Mouse (Mus musculus): ENCODE data around the gene Zscan2. TPM values are rescaled to one million over a fixed set of nuclear protein-coding genes. Genes with fewer than 3 reads are reported as not detected.

The Zscan2 gene
- total RNA-seq (2021), result 4.9 and 8.3 TPM in 2 replicates
- long read RNA-seq, experiment 1, partial matches to known transcripts, result 0 of 3 reads
- long read RNA-seq, experiment 1, other reads (novel, unspliced or antisense), result 0 of 3 reads
- long read RNA-seq, experiment 2, partial matches to known transcripts, result 0 of 2 reads
- long read RNA-seq, experiment 2, other reads (novel, unspliced or antisense), result 1 of 2 reads

DNA sequence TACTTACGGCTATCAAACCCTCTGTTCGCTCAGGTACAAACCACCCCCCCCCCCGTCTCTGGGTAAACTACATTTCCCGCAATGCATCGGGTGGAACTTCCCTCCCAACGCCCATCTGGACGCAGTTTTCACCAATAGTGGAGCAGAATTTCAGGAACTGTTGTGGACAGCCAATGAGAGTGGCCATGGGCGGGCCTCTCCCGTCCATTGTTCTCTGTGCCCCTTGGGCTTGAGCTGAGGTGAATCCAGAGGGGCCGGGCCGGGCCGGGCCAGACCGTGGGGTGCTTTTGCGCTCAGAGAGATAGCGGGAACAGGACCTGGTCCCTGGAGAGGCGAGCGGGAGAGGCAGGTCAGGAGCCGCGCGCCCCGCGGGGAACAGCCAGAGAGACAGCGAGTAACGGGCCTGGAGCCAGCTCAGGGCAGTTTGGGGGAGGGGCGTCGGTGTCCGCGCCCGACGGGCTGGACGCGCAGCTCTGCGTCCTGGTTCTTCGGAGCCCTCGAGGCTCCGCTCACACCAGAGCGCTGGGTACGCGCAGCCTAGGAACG, at the start of gene Zscan2:
TSS of gene Zscan2 (plus strand) at position 192 of the 546 bp plus-strand sequence.
- peak; percentile 93 for DNase-seq

DNA sequence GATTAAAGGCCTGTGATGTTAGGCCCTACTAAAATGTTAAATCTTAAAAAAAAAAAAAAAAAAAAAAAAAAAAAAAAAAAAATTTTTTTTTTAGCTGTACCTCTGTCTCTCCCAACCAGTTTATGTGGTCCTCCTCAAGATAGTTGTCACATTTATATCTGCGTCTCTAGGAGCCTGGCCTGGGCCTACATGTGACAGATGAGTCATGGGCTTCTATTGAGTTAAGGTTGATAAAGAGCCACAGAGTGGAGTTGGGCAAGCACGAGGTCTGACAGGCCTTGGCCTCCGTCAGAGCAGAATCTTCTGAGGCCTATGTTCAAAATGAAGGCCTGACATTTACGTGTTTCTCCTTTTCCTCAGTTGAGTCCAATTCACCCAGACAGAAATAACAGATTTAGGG, 47.3 kb upstream of the Zscan2 start:
- peak; percentile 51 for DNase-seq

DNA sequence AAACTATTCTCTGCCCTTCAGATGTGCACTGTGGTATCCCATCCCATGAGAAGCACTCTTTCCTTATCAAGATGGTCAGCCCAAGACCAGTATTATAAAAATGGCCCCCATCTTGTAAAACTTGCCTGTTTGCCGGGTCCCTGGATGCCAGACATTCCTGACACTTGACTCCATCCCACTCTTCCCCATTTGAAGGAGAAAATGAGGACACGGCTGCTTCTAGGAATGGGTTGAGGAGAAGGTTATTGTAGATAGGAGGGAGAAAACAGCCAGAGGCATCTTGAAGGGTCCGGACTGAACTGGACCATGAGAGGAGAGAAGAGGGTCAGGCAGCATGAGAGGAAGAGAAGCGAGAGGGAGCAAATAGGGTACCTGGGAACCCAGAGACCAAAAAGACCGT, 44.1 kb upstream of the Zscan2 start:
- no peak for DNase-seq

DNA sequence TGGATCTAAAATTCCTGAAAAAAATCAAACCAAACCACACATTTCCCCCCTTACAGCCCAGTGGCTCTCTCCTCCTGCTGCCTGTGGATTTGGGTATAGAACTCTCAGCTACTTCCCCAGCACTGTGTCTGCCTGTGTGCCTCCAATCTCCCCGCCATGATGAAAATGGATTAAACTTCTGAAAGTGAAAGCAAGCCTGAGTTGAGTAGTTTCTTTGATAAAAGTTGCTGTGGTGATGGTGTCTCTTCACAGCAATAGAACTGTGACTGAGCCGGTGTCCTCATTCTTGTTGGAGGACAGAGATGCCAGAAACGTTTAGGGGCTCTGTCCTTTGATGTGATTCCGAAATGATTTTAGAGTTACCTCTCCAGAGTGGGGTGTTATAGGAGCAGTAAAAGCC, 39.9 kb upstream of the Zscan2 start:
- DNase-seq, result no peak

DNA sequence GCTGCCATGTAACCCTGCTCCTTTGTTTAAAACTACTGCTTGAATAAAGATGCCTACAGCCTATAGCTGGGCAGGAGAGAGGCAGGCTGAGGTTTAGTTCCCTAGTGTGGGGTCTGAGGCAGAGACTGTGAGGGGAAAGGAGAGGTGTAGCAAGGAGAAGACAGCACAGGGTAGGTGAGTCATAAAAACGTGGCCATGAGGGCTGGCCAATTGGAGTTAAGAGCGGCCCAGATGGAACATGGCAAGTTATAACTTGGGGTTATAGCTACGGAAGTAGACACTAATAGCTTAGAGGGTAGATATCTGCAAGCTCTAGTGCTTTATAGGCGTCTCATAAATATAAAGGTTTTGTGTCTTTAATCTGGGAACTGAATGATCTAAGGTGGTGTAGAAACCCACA, 37.5 kb upstream of the Zscan2 start:
- DNase-seq, result no peak

DNA sequence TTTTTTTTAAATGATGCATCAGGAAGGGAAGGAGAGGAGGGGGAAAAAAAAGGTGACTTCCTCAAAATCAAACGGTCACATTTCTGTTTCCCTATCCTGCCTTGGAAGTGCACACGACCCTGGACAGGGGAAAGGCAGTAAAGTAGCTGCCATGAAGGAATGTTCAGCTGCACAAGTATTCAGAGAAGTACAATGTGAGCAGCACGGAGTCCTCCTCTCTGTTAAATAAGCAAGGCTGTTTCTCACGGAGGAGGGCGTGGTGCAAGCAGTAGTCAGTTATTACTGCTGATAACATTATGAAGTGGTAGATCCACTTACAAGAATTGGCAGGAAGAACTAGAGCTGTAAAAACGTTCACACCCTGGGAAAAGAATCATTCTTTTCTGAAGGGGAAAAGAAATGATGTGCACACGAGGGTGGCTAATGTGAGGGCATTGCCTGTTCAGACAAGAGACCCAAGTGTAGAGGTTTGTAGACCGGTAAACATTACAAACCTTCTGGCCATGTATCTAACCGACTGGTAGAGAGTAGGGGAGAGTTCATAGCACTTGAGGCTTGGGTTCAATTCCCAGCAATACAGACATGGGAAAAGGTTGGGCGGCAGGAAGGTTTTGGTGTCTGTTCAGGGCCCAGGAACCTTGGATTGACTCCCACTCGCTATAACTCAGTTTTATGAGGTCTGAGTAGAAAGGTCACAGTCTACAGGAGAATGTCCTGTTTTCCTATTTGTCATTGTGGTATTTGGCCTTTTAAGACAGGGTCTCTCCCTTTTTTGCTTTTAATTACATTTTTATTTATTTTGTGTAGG, 36.6 kb upstream of the Zscan2 start:
- DNase-seq, result peak; percentile 43

DNA sequence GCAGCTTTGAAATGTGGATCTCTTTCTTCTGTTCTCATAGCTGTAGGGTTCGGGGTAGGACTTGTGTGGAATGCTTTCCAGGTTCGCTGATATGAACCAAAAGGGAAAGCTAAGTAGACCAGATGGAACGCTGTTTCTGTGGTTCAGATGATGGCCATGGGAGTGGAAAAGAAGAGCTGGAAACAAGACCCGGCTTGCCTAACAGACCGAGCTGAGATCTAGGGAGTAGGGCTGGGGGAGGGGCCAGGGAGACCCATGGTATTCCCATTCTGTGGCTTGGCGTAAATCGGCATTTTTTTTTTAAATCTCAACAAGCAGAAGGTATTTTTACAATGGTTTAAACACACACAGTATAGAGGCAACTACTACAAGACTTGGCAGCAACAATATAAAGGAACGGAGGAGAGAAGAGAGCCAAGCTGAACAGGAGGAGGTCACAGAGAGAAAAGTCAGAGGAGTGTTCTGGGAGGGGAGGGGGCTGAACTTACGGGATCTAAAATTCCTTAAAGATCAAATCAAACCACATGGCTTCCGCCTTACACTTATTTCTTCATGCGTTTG, 34.8 kb upstream of the Zscan2 start, which contains the start of gene Iqgap1:
TSS of gene Iqgap1 (minus strand) at position 132 of the 561 bp plus-strand sequence.
- DNase-seq, result no peak

DNA sequence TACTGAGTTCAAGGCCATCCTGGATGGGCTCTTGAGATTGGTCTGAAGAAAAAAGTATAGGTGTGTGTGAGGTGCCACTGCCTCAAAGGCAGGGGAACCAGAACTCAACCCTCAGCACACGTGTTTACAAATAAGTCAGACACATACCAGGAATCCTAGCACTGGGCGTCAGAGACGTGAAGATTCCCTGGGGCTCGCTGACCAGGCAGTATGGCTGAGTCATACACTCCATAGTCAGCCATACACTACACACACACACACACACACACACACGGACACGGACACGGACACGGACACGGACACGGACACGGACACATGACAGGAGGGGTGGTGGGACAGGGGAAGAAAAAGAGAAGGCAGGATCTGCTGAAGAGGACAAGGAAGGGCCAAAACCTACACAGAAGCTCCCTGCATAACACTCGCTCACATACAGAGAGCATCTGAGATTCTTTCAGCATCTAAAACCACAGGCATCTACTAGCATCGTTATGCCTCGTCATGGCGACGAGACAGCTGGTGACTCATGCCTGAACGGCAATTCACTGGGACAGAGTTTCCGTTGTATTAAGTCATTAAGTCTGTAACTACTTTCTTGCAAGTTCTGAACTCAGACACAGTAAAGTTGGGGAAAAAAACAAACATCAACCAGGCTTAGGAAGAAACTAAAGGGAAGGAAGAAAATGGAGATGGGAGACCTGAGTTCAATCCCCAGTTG, 32.4 kb upstream of the Zscan2 start:
- peak; percentile 62 for DNase-seq

DNA sequence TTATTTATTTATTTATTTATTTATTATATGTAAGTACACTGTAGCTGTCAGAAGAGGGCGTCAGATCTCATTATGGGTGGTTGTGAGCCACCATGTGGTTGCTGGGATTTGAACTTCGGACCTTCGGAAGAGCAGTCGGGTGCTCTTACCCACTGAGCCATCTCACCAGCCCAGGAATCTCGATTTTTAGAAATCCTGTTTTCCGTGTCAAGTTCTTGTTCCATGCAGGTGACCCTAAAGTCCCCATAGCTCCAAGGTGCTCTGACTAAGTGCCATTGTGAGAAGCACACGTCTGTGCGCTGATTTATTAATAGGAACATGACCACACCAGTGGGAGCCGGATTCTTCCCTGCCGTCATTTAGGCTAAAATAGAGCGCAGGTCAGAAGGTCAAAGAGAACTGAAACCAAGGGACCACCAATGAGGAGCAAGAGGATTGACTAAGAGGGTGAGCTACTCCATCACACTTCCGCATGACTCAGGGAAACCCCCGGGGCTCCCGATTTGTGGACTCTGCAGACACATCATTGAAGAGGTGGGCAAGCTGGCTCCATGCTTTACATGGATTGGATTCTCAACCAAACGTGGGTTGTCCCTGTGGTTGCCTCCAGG, 30.4 kb upstream of the Zscan2 start:
- DNase-seq, result no peak

DNA sequence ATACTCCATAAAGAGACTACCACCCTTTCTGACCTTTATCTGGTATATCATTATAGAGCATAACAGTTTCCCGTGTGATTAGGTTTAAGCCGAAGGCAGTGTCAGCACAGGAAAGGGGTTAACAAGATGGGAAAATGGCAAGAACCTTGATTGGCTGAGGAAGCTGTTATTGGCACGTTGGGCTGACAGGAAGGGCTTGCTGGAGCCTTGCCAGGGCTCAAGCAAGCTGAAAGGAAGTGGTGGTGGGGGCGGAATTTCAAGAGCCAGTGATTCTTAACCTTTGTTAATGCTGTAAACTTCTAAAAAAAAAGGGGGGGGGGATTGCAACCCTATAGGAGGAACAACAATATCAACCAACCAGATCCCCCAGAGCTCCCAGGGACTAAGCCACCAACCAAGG, 28.5 kb upstream of the Zscan2 start:
- DNase-seq, result peak; percentile 48

DNA sequence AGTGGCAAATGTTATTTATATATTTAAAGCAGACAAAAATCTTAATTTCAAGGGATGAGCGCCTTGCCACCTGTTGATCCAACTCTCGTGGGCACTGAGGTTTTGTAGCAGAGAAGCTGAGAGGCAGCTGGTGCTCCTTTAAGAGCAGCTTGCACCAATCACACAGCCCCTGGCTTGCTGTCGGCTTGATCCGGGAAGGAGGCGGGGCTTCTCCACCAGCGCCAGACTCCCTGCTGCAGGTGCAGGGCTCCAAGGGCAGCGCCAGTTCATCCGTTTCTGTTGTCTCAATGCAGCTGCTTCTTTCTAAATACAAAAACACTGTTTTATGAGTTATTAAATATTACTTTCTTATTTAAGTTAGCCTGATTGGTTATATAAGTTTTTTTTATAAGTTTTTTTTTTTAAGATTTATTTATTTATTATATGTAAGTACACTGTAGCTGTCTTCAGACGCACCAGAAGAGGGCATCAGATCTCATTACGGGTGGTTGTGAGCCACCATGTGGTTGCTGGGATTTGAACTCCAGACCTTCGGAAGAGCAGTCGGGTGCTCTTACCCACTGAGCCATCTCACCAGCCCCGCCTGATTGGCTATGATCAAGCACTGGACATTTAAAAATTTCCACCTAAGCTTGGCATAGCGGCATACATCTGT, 27.6 kb upstream of the Zscan2 start:
- peak; percentile 74 for DNase-seq

DNA sequence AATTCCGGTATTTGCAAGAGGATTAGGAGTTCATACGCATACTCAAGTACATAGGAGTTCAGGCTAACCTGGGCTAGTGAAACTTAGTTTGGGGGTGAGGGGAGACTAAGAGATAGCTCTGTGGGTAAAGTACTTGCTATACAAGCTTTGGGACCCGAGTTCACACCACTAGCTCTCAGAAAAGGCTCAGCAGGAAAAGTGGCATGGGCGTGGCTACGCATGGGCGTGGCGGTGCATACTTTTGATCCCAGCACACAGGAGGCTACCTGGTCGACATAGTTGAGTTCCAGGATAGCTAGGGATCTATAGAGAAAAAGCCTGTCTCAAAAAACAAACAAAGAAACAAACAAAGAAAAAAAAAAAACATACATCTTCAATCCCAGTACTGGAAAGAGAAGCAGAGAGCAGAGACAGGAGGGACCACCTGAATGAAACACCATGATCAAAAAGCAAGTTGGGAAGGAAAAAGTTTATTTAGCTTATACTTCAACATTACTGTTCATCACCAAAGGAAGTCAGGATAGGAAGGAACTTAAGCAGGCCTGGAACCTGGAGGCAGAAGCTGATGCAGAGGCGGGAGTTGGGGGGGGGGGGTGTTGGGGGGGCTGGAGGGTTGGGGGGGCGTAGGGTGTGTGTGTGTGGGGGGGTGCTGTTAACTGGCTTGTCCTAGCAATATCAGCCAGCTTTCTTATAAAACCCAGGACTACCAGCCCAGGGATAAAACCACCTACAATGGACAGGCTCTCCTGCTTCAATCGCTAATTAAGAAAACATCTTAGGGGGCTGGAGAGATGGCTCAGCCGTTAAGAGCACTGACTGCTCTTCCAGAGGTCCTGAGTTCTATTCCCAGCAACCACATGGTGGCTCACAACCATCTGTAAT, 26.8 kb upstream of the Zscan2 start:
- DNase-seq, result no peak

DNA sequence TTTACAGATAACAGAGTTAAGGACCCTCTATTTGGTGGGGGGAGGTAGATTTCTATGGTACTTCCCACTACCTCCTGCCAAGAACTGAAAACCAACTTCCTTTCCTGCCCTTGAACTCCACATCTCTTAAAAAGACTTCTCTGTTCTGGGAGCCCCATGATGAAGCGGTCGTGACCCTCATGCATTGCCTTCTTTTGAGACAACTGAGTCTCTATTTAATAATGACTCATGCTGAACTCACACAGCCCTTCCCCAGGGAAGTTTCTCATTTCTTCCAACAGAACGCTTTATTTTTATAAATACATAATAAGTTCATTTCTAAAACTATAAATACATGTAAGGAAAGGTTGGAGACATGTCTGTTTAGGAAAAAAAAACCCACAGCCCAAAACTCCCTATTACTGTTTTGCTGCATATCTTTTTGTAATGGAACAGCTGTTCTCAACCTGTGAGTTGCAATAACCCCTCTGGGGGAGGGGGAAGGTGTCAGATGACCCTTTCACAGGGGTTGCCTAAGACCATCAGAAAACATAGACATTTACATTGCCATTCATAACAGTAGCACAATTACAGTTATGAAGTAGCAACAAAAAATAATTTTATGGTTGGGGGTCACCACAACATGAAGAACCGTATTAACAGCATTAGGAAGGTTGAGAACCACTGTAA, 24.6 kb upstream of the Zscan2 start:
- DNase-seq, result no peak

DNA sequence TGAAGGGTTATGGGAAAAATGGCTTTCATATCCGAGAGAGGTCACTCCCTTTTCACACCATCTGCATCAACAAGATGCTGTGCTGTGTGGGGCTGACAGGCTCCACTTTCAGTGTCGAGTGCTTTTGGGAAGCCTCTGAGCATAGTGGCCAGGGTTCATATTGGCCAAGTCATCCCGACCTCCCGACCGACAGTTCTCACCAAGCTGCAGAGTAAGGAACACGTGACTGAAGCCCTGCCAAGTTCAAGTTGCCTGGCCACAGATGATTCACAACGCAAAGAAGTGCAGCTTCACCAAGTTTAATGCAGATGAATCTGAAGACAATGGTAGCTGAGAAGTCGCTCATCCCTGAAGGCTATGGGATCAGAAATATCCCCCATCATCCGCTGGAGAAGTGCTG, 23.0 kb upstream of the Zscan2 start:
- peak; percentile 64 for DNase-seq

DNA sequence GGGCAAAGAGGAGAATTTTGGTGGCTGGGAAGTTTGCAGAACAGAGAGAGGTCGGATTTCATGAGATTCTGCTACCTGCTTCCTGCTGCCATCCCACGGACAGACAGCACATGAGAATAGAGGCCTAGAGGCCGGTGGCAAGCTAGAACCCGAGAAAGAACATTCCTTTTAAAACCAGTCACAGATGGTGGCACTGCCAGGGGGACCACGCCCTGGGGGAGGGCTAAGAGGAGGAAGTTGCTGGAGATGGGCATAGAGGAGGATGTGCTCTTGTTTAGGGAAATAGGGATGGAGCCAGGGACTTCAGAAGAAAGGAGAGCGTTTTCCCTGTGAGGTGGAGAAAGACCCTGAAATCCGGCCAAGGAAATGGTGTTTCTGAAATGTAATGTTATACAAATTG, 22.5 kb upstream of the Zscan2 start:
- DNase-seq, result no peak

DNA sequence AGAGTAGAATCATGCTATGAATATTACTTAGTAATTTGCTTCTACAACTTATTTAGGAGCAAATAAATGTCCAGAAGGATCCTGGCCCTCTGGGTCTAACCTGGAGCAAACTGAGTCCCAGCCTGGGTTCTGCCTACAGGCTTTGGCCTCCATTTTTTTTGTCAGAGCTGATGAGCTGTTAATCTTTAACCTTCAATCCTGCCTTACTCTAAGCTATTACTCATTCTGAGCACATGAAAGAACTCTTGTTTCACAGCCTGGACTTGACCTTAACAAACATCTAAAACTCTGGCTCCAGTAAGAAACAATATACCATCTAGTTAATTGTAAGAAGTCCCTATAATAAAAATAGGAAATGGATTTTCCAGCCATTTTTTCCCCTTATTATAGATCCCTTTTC, 21.0 kb upstream of the Zscan2 start:
- DNase-seq, result no peak

DNA sequence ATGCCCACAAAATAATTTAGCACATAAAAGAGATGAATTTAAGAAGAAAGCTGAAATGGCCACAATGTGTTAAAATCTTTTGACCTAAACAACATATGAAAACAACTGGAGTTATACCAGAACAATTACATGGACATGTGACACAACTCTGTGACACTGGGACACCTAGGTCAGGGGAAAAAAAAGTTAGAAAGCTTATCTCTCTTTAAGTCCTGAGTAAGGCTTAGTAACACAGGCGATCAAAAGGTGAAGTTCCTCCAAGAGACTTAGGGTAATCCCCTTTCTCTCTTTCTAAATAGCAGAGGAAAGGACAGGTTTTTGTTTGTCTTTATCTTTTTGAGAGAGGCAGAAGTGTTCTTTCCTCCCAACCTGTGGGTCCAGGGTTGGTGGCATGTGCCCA, 20.5 kb upstream of the Zscan2 start:
- DNase-seq, result no peak

DNA sequence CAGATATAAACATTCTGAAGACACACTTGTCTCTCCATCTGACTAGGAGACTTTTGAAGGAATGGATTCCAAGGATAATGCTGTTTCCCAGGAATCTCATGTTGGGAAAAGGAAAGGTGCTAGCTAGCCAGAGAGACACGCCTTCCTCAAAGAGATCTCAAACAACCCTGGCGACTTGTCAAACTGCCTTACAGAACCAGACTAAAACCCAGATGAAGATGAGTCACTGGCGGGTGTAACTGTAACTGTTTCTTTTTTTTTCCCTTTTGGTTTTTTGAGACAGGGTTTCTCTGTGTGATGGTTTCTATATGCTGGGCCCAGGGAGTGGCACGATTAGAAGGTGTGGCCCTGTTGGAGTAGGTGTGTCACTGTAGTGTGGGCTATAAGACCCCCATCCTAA, 19.8 kb upstream of the Zscan2 start:
- peak; percentile 31 for DNase-seq

DNA sequence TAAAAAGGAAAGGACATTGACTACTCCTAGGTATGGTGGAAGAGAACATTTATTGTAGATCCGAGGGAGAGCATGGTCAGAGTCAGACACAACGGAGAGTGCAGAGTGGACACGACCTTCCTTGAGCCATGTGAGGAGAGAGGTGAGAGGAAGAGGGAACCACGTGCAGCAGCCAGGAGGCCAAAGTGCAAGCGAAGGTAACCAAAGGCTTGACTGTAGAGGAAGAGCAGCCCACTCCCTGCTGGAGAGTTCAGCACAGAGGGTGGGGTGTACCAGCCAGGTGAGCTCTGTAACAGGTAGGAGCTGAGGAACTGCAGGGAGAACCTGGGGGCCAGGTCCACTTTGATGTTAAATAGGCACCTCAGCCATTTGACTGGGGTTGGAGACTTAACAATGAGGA, 18.6 kb upstream of the Zscan2 start:
- no peak for DNase-seq

DNA sequence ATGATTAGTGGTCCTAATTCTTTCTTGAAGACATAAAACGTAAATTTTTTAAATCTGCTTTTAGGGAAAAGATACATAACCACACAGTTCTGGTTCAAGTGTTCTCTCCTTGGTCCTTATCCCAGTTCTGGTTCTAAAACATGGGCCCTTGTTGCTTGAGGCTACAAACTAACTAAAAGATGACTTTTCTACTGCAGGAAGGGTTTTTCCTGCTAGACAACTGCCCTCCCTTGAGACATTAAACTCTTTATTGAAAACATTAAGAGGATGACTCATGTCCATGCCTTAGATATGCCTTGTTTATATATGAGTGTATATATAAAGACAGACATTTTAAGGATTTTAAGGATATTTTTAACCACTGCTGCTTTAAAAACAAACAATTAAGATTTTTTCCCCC, 17.5 kb upstream of the Zscan2 start:
- no peak for DNase-seq

Data from adrenal gland, postnatal 14 days (tissue).